Mouse (Mus musculus) myocyte (in vitro differentiated cells): ENCODE data around the gene Neu2. TPM values are rescaled to one million over a fixed set of nuclear protein-coding genes. Genes with fewer than 3 reads are reported as not detected.

Experiments used
- H3K27me3 ChIP-seq: one replicate; pipeline ENCODE4 v1.6.1; 2011; ENCODE audit not compliant: control insufficient read depth, insufficient read depth, insufficient read length
- H3K36me3 ChIP-seq: one replicate; pipeline ENCODE4 v1.6.1; 2011; ENCODE audit not compliant: control insufficient read depth, insufficient read depth
- H3K4me2 ChIP-seq: one replicate; pipeline ENCODE4 v1.6.1; 2011; ENCODE audit warnings: low read depth, control low read depth
- H3K4me3 ChIP-seq: one replicate; pipeline ENCODE4 v1.5.1; 2011; ENCODE audit warnings: mild to moderate bottlenecking, control low read depth, moderate library complexity
- H3K79me2 ChIP-seq: one replicate; pipeline ENCODE4 v1.6.1; 2011; ENCODE audit not compliant: control insufficient read depth, insufficient read depth
- H3ac ChIP-seq: one replicate; pipeline ENCODE4 v1.6.1; 2011; ENCODE audit not compliant: control insufficient read depth, insufficient read length
- CEBPB ChIP-seq: IDR thresholded peaks from 2 replicates; pipeline ENCODE4 v1.6.1; 2011; ENCODE audit warnings: mild to moderate bottlenecking, moderate library complexity; ENCODE audit not compliant: poor library complexity, insufficient read depth, severe bottlenecking
- E2F4 ChIP-seq: IDR thresholded peaks from one replicate; pipeline ENCODE4 v1.6.1; 2011; ENCODE audit warnings: mild to moderate bottlenecking, control low read depth, moderate library complexity; ENCODE audit not compliant: insufficient read depth
- MAX ChIP-seq: IDR thresholded peaks from one replicate; pipeline ENCODE4 v1.6.1; 2011; ENCODE audit warnings: low read depth, mild to moderate bottlenecking, control low read depth
- MYOD1 ChIP-seq, 3 experiments: IDR thresholded peaks; one replicate each; pipeline ENCODE4 v1.6.1; 2011; ENCODE audit warnings: control low read depth in 2 of 3, low read depth in 2 of 3, mild to moderate bottlenecking in 2 of 3, moderate library complexity in 1 of 3; ENCODE audit not compliant: insufficient read length in 2 of 3, control insufficient read depth in 1 of 3
- MYOG ChIP-seq, 3 experiments: IDR thresholded peaks; one replicate each; pipeline ENCODE4 v1.6.1; 2011; ENCODE audit warnings: control low read depth in 2 of 3, low read depth in 2 of 3, mild to moderate bottlenecking in 2 of 3; ENCODE audit not compliant: insufficient read length in 2 of 3, control insufficient read depth in 1 of 3, insufficient read depth in 1 of 3
- POLR2A ChIP-seq: IDR thresholded peaks from one replicate; pipeline ENCODE4 v1.6.1; 2011; ENCODE audit warnings: low read depth, mild to moderate bottlenecking, control low read depth, moderate library complexity; ENCODE audit not compliant: insufficient read length
- POLR2AphosphoS2 ChIP-seq: IDR thresholded peaks from one replicate; pipeline ENCODE4 v1.6.1; 2011; ENCODE audit warnings: low read depth, control low read depth; ENCODE audit not compliant: insufficient read length
- REST ChIP-seq: IDR thresholded peaks from one replicate; pipeline ENCODE4 v1.6.1; 2011; ENCODE audit warnings: mild to moderate bottlenecking, control low read depth, moderate library complexity; ENCODE audit not compliant: insufficient read depth, insufficient read length
- SRF ChIP-seq: IDR thresholded peaks from one replicate; pipeline ENCODE4 v1.6.1; 2011; ENCODE audit warnings: low read depth; ENCODE audit not compliant: control insufficient read depth, insufficient read length
- TCF12 ChIP-seq: IDR thresholded peaks from one replicate; pipeline ENCODE4 v1.6.1; 2011; ENCODE audit warnings: mild to moderate bottlenecking, control low read depth; ENCODE audit not compliant: poor library complexity, insufficient read depth, severe bottlenecking
- TCF3 ChIP-seq: IDR thresholded peaks from one replicate; pipeline ENCODE4 v1.6.1; 2011; ENCODE audit warnings: low read depth, control low read depth; ENCODE audit not compliant: insufficient read length
- USF1 ChIP-seq: IDR thresholded peaks from one replicate; pipeline ENCODE4 v1.6.1; 2011; ENCODE audit warnings: low read depth, mild to moderate bottlenecking, control low read depth, moderate library complexity
- polyA plus RNA-seq: library from polyadenylated mRNA; unstranded; fragments of >200 nt; fragmentation: generic; extraction: Trizol; gene quantifications from one replicate; pipeline ENCODE4 v1.2.1, GENCODE M21; 2012; ENCODE audit warnings: missing spikeins

The Neu2 gene
- polyA plus RNA-seq, 1 experiment: 1.6 TPM

- H3K36me3 ChIP-seq: no peaks in the 10 kb centered on the region
- no peak for TF ChIP-seq USF1
- TF ChIP-seq MYOD1 (IDR thresholded peaks at IDR 0.05; ENCODE audit: control insufficient read depth in 1 of 3, insufficient read length in 2 of 3, low read depth in 2 of 3): no peak
- TF ChIP-seq POLR2AphosphoS2: no peak
- TF ChIP-seq MAX: no peak
- TF ChIP-seq TCF3: no peak
- no peak for TF ChIP-seq POLR2A
- TF ChIP-seq E2F4: no peak
- TF ChIP-seq CEBPB: no peak
- no peak for TF ChIP-seq REST
- no peak for TF ChIP-seq SRF
- no peaks in the 10 kb centered on the region for H3K79me2 ChIP-seq
- peak overlapping the region; percentile 20 for H3K4me3 ChIP-seq
- H3K27me3 ChIP-seq: peaks cover 7% of the 10 kb centered on the region
- H3K4me2 ChIP-seq: peak overlapping the region; percentile 92
- peak overlapping the region; percentile 48 for H3ac ChIP-seq
Measured at GRCm38 (mm10) chr1:87510166-87510691, 540 bp downstream of the Neu2 start.

DNA sequence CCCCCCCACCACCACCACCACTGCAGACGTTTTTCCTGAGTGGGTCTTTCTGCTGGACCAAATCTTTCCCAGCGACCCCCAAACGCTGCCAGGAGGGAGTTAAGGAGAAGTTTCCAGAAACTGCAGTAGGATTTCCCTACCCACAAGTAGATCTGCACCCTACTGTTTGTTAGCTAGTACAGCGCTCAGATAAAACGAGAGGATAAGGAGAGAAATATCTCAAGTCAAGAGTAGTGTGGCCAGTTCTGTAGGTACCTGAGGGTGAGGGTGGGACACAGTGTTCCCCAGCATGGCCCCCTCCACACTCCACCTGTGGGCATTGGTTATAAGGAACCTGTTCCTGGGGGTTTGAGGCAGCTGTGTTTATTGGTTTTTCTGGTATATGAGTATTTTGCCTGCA, 1.2 kb downstream of the Neu2 start:
- peak overlapping the region; percentile 92 for H3K4me2 ChIP-seq
- no peaks in the 10 kb centered on the region for H3K36me3 ChIP-seq
- TF ChIP-seq E2F4 (no peak), USF1 (no peak), SRF (no peak), TCF12 (no peak)
- H3K27me3 ChIP-seq: peaks cover 7% of the 10 kb centered on the region
- no peak overlapping the region for H3K4me3 ChIP-seq
- no peak overlapping the region for H3ac ChIP-seq
- no peaks in the 10 kb centered on the region for H3K79me2 ChIP-seq

DNA sequence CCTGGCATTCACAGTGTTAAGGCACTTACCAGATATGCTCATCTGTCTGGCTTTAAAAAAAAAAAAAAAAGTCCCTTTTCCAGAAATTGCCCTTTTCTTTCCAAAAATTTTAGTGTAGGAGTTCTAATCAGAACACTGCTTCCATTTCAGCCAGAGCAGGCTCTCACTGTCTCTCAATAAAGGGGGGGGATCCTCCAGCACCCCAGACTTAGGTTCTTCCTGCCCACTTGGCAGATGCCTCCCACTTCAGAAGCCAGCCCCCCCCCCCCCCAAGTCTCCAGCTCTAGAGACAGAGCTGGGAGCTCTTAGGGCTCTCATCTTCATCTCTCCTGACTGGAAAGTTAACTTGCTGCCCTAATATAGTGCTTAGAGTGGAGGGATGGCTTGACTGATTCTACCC, 10.8 kb downstream of the Neu2 start:
- no peak for TF ChIP-seq USF1
- no peak for TF ChIP-seq MAX
- no peak for TF ChIP-seq MYOG (IDR thresholded peaks at IDR 0.05; ENCODE audit: control insufficient read depth in 1 of 3, insufficient read depth in 1 of 3, insufficient read length in 2 of 3, low read depth in 2 of 3)
- TF ChIP-seq TCF3: no peak
- Histone ChIP-seq H3K79me2 (no peaks in the 10 kb centered on the region), H3ac (no peak overlapping the region), H3K4me3 (no peak overlapping the region), H3K27me3 (no peaks in the 10 kb centered on the region), H3K4me2 (peak overlapping the region; percentile 76), H3K36me3 (no peaks in the 10 kb centered on the region)

DNA sequence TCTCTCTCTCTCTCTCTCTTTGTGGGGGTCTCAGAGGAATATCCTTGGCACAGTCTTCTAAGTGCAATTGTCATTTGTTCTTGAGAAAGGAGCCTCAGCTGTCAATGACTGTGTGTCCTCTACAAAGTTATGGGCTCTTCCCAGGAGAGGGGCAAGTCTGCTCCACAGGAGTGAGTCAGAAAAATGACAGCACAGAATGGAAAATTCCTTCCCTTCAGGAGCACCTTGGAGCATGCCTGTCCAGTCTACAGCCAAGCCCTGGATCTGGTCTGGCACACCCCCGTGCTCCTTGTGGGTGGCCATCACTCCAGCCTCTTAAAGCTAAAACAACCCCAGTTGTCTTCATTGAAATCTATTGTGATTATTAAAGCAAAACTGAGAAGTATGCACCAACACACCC, 11.8 kb downstream of the Neu2 start:
- H3K36me3 ChIP-seq: no peaks in the 10 kb centered on the region
- no peaks in the 10 kb centered on the region for H3K79me2 ChIP-seq
- no peak overlapping the region for H3ac ChIP-seq
- peak overlapping the region; percentile 76 for H3K4me2 ChIP-seq
- H3K27me3 ChIP-seq: no peaks in the 10 kb centered on the region
- TF ChIP-seq MYOD1 (IDR thresholded peaks at IDR 0.05; ENCODE audit: control insufficient read depth in 1 of 3, insufficient read length in 2 of 3, low read depth in 2 of 3): no peak
- no peak for TF ChIP-seq USF1
- TF ChIP-seq TCF12: no peak
- TF ChIP-seq CEBPB: no peak
- TF ChIP-seq TCF3: no peak
- no peak for TF ChIP-seq POLR2AphosphoS2
- TF ChIP-seq POLR2A: no peak
- TF ChIP-seq E2F4: no peak
- TF ChIP-seq MYOG (IDR thresholded peaks at IDR 0.05; ENCODE audit: control insufficient read depth in 1 of 3, insufficient read depth in 1 of 3, insufficient read length in 2 of 3, low read depth in 2 of 3): no peak
- no peak for TF ChIP-seq MAX
- TF ChIP-seq SRF: no peak
- no peak overlapping the region for H3K4me3 ChIP-seq

DNA sequence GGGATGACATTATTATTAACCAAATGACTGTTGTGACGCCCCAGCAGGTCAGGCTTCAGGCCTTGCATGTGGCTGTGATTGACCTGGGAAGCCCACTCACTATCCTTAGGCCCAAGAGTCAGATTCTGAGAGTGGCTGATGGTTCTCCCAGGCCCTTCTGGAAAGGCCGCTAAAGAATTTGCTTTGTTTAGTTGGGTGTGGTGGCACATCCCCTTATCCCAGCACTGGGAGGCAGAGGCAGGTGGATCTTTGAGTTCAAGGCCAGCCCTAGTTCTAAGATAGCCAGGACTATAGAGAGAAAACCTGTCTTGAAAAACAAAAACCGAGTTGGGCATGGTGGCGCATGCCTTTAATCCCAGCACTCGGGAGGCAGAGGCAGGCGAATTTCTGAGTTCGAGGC, 15.4 kb downstream of the Neu2 start:
- TF ChIP-seq MYOG (IDR thresholded peaks at IDR 0.05; ENCODE audit: control insufficient read depth in 1 of 3, insufficient read depth in 1 of 3, insufficient read length in 2 of 3, low read depth in 2 of 3) (no peak), TCF12 (no peak), POLR2AphosphoS2 (no peak), USF1 (no peak), TCF3 (no peak), REST (no peak), MAX (no peak)
- H3K4me3 ChIP-seq: no peak overlapping the region
- no peak overlapping the region for H3ac ChIP-seq
- no peak overlapping the region for H3K4me2 ChIP-seq
- no peaks in the 10 kb centered on the region for H3K36me3 ChIP-seq
- H3K27me3 ChIP-seq: no peaks in the 10 kb centered on the region
- H3K79me2 ChIP-seq: no peaks in the 10 kb centered on the region
